Mouse (Mus musculus): ENCODE data around the gene Skint2.

The Skint2 gene

DNA sequence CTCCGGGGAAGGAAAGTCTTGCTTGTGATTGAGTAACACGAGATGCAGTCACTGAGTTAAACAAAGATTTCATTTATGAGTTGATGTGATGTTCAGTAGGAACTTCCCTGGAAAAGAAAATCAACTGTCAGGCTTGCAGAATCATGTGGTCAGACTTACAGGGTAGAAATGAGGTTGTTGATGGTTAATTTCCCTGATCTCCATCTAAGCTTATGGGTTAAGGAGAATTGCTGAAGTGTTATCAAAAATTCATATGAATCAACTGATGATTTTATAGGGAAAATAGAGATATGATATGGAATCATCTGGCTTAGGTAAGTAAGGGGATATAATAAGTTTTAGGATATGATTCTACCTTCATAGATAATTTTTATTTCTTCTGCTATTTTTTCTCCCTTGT is at the start of gene Skint2:
TSS of gene Skint2 (plus strand) at position 301 of the 400 bp plus-strand sequence.
- no peak for DNase-seq (ENCODE audit: low spot score in 2 of 2)
